Mouse (Mus musculus): Measurements from ENCODE around the gene AI464131. TPM values are rescaled to one million over a fixed set of nuclear protein-coding genes. Genes with fewer than 3 reads are reported as not detected.

The AI464131 gene
- polyA plus RNA-seq, 1 experiment from 2014 or later, result 6.3 TPM

- ATAC-seq (replicated peaks), result peak; percentile 25
- H3K9ac ChIP-seq, result 0 out of 2 replicates have a peak overlapping the region, but pooled peaks have one; percentile 9
- H3K4me2 ChIP-seq, result peak overlapping the region; percentile 51
- no peaks in the 10 kb centered on the region for H3K36me3 ChIP-seq (replicated peaks)
- H3K4me1 ChIP-seq, result peaks cover 45% of the 10 kb centered on the region
- peak overlapping the region; percentile 34 for H3K4me3 ChIP-seq
- H3K27ac ChIP-seq, result no peak overlapping the region
- whole genome bisulfite sequencing, result 10% methylated on average over 20 of the region's 20 CpGs
- no peaks in the 10 kb centered on the region for H3K9me3 ChIP-seq
- peaks cover 46% of the 10 kb centered on the region for H3K27me3 ChIP-seq (replicated peaks)
Measured at GRCm38 (mm10) chr4:41502171-41502940, 520 bp downstream of the AI464131 start.

GRCm38 (mm10) chr4:41500787-41501186, 2.1 kb downstream of the AI464131 start:
- no peaks in the 10 kb centered on the region for H3K9me3 ChIP-seq
- ATAC-seq (replicated peaks), result no peak
- H3K27ac ChIP-seq, result no peak overlapping the region
- 85% methylated on average over 4 of the region's 4 CpGs for WGBS
- H3K4me3 ChIP-seq, result no peak overlapping the region
- H3K9ac ChIP-seq, result no peak overlapping the region
- H3K27me3 ChIP-seq (replicated peaks), result peaks cover 57% of the 10 kb centered on the region
- peaks cover 34% of the 10 kb centered on the region for H3K4me1 ChIP-seq
- H3K36me3 ChIP-seq (replicated peaks), result no peaks in the 10 kb centered on the region
- H3K4me2 ChIP-seq, result no peak overlapping the region

GRCm38 (mm10) chr4:41499619-41500018, 3.3 kb downstream of the AI464131 start:
- H3K9ac ChIP-seq, result no peak overlapping the region
- peaks cover 34% of the 10 kb centered on the region for H3K4me1 ChIP-seq
- no peaks in the 10 kb centered on the region for H3K36me3 ChIP-seq (replicated peaks)
- H3K9me3 ChIP-seq, result no peaks in the 10 kb centered on the region
- H3K4me3 ChIP-seq, result no peak overlapping the region
- ATAC-seq (replicated peaks), result no peak
- peaks cover 57% of the 10 kb centered on the region for H3K27me3 ChIP-seq (replicated peaks)
- whole genome bisulfite sequencing, result 62% methylated on average over 8 of the region's 8 CpGs
- H3K4me2 ChIP-seq, result peak overlapping the region; percentile 53
- no peak overlapping the region for H3K27ac ChIP-seq

- Histone ChIP-seq H3K4me2 (peak overlapping the region; percentile 53), H3K4me1 (peaks cover 34% of the 10 kb centered on the region), H3K27ac (no peak overlapping the region), H3K36me3 (replicated peaks) (no peaks in the 10 kb centered on the region), H3K27me3 (replicated peaks) (peaks cover 57% of the 10 kb centered on the region), H3K9me3 (no peaks in the 10 kb centered on the region), H3K4me3 (peak overlapping the region; percentile 31), H3K9ac (peak overlapping the region; percentile 7; the same call in 1 of the 2 replicates)
- 7% methylated on average over 43 of the region's 43 CpGs for WGBS
- ATAC-seq (replicated peaks), result no peak
Measured at GRCm38 (mm10) chr4:41498921-41499391, 3.9 kb downstream of the AI464131 start.

GRCm38 (mm10) chr4:41497995-41498845, 4.7 kb downstream of the AI464131 start:
- Histone ChIP-seq H3K9me3 (no peaks in the 10 kb centered on the region), H3K36me3 (replicated peaks) (no peaks in the 10 kb centered on the region), H3K27me3 (replicated peaks) (peaks cover 57% of the 10 kb centered on the region), H3K27ac (no peak overlapping the region), H3K4me1 (peaks cover 34% of the 10 kb centered on the region), H3K9ac (peak overlapping the region; percentile 13; the same call in 1 of the 2 replicates), H3K4me3 (peak overlapping the region; percentile 31), H3K4me2 (peak overlapping the region; percentile 53)
- 0 out of 2 replicates have a peak, but pooled peaks have one; percentile 7 for ATAC-seq (replicated peaks)
- WGBS, result 15% methylated on average over 72 of the region's 72 CpGs

GRCm38 (mm10) chr4:41497579-41497978, 5.3 kb downstream of the AI464131 start:
- peaks cover 30% of the 10 kb centered on the region for H3K4me1 ChIP-seq
- WGBS, result 6% methylated on average over 34 of the region's 34 CpGs
- peak overlapping the region; percentile 13; the same call in 1 of the 2 replicates for H3K9ac ChIP-seq
- H3K4me2 ChIP-seq, result peak overlapping the region; percentile 53
- H3K27me3 ChIP-seq (replicated peaks), result peaks cover 57% of the 10 kb centered on the region
- H3K9me3 ChIP-seq, result no peaks in the 10 kb centered on the region
- peak; percentile 33 for ATAC-seq (replicated peaks)
- H3K4me3 ChIP-seq, result peak overlapping the region; percentile 31
- no peak overlapping the region for H3K27ac ChIP-seq
- no peaks in the 10 kb centered on the region for H3K36me3 ChIP-seq (replicated peaks)

GRCm38 (mm10) chr4:41497046-41497445, 5.8 kb downstream of the AI464131 start:
- H3K4me3 ChIP-seq, result peak overlapping the region; percentile 31; the same call in 1 of the 2 replicates
- ATAC-seq (replicated peaks), result no peak
- peaks cover 25% of the 10 kb centered on the region for H3K4me1 ChIP-seq
- H3K9ac ChIP-seq, result no peak overlapping the region
- H3K27ac ChIP-seq, result no peak overlapping the region
- H3K27me3 ChIP-seq (replicated peaks), result peaks cover 54% of the 10 kb centered on the region
- H3K4me2 ChIP-seq, result peak overlapping the region; percentile 53
- no peaks in the 10 kb centered on the region for H3K36me3 ChIP-seq (replicated peaks)
- 44% methylated on average over 5 of the region's 5 CpGs for WGBS
- H3K9me3 ChIP-seq, result no peaks in the 10 kb centered on the region

GRCm38 (mm10) chr4:41495850-41496249, 7.0 kb downstream of the AI464131 start:
- H3K4me2 ChIP-seq, result no peak overlapping the region
- H3K4me1 ChIP-seq, result peaks cover 23% of the 10 kb centered on the region
- H3K9ac ChIP-seq, result no peak overlapping the region
- no peak overlapping the region for H3K27ac ChIP-seq
- peak; percentile 34; the same call in 1 of the 2 replicates for ATAC-seq (replicated peaks)
- H3K9me3 ChIP-seq, result no peaks in the 10 kb centered on the region
- peaks cover 46% of the 10 kb centered on the region for H3K27me3 ChIP-seq (replicated peaks)
- WGBS, result 68% methylated on average over 11 of the region's 11 CpGs
- no peaks in the 10 kb centered on the region for H3K36me3 ChIP-seq (replicated peaks)
- no peak overlapping the region for H3K4me3 ChIP-seq

- Histone ChIP-seq H3K27ac (no peak overlapping the region), H3K4me3 (no peak overlapping the region), H3K4me1 (peaks cover 23% of the 10 kb centered on the region), H3K9me3 (no peaks in the 10 kb centered on the region), H3K9ac (no peak overlapping the region), H3K27me3 (replicated peaks) (peaks cover 38% of the 10 kb centered on the region), H3K36me3 (replicated peaks) (no peaks in the 10 kb centered on the region), H3K4me2 (no peak overlapping the region)
- no peak for ATAC-seq (replicated peaks)
- 79% methylated on average over 4 of the region's 4 CpGs for WGBS
Measured at GRCm38 (mm10) chr4:41495076-41495475, 7.8 kb downstream of the AI464131 start.

- no peak overlapping the region for H3K27ac ChIP-seq
- H3K9ac ChIP-seq, result no peak overlapping the region
- no peaks in the 10 kb centered on the region for H3K9me3 ChIP-seq
- peaks cover 23% of the 10 kb centered on the region for H3K4me1 ChIP-seq
- no peaks in the 10 kb centered on the region for H3K36me3 ChIP-seq (replicated peaks)
- H3K4me2 ChIP-seq, result no peak overlapping the region
- H3K27me3 ChIP-seq (replicated peaks), result peaks cover 31% of the 10 kb centered on the region
- 45% methylated on average over 3 of the region's 3 CpGs for WGBS
- no peak overlapping the region for H3K4me3 ChIP-seq
- ATAC-seq (replicated peaks), result no peak
Measured at GRCm38 (mm10) chr4:41494378-41494777, 8.5 kb downstream of the AI464131 start.

- H3K27ac ChIP-seq, result no peak overlapping the region
- no peak overlapping the region for H3K4me2 ChIP-seq
- H3K9me3 ChIP-seq, result no peaks in the 10 kb centered on the region
- H3K9ac ChIP-seq, result no peak overlapping the region
- no peak for ATAC-seq (replicated peaks)
- no peaks in the 10 kb centered on the region for H3K36me3 ChIP-seq (replicated peaks)
- 82% methylated on average over 3 of the region's 3 CpGs for WGBS
- peaks cover 15% of the 10 kb centered on the region for H3K4me1 ChIP-seq
- no peak overlapping the region for H3K4me3 ChIP-seq
- H3K27me3 ChIP-seq (replicated peaks), result peaks cover 23% of the 10 kb centered on the region
Measured at GRCm38 (mm10) chr4:41493464-41494116, 9.3 kb downstream of the AI464131 start.

GRCm38 (mm10) chr4:41492951-41493350, 9.9 kb downstream of the AI464131 start:
- Histone ChIP-seq H3K36me3 (replicated peaks) (no peaks in the 10 kb centered on the region), H3K9me3 (no peaks in the 10 kb centered on the region), H3K27me3 (replicated peaks) (peaks cover 17% of the 10 kb centered on the region), H3K4me1 (peaks cover 10% of the 10 kb centered on the region), H3K4me3 (no peak overlapping the region), H3K27ac (no peak overlapping the region), H3K9ac (no peak overlapping the region), H3K4me2 (no peak overlapping the region)
- no peak for ATAC-seq (replicated peaks)
- WGBS, result 83% methylated on average over 7 of the region's 7 CpGs

Data from midbrain, embryonic 15.5 days (tissue).